In genomic region chr5:103160314-103161195, GRCm38 (mm10) we compare ENCODE assay signal across 12 mouse cellular contexts. TPM values are rescaled to one million over a fixed set of nuclear protein-coding genes. Genes with fewer than 3 reads are reported as not detected.
DNase-seq lines count a peak whose midpoint lies in the region; ATAC-seq and TF ChIP-seq lines count a peak whose summit lies in the region.
"Had no signal": no experiment of that assay in that cellular context is flagged by ENCODE, and none has a peak within 500 bp of the region (broad histone marks: within the 10 kb centered on the region; RNA-seq: fewer than 3 reads in every experiment).

No protein-coding gene starts in this region.

- no peak for TF ChIP-seq EP300 in lung, postnatal 0 days (IDR thresholded peaks at IDR 0.05)

- no peak for TF ChIP-seq CTCF in lung, postnatal 0 days (IDR thresholded peaks at IDR 0.05)
- TF ChIP-seq CTCF in gastrocnemius, adult 2 months (IDR thresholded peaks at IDR 0.05), result no peak

- no peak overlapping the region for H3K27ac ChIP-seq in lung, postnatal 0 days (ENCODE audit: low read length)
- H3K27ac ChIP-seq in forebrain, embryonic 14.5 days (ENCODE audit: low read depth, low read length), result peak overlapping the region; percentile 92
- peak overlapping the region; percentile 88 for H3K27ac ChIP-seq in midbrain, embryonic 11.5 days (ENCODE audit: low read depth, low read length)
- H3K27ac ChIP-seq in gastrocnemius, adult 2 months, result no peak overlapping the region
- H3K27ac ChIP-seq: embryonic facial prominence, embryonic 13.5 days had no signal

- H3K9ac ChIP-seq in lung, postnatal 0 days (replicated peaks; ENCODE audit: low read depth), result no peak overlapping the region
- H3K9ac ChIP-seq in forebrain, embryonic 14.5 days (ENCODE audit: low read length), result no peak overlapping the region
- 0 out of 2 replicates have a peak overlapping the region, but pooled peaks have one; percentile 2 for H3K9ac ChIP-seq in midbrain, embryonic 11.5 days (ENCODE audit: low read length)
- H3K9ac ChIP-seq: embryonic facial prominence, embryonic 13.5 days had no signal

- WGBS in lung, postnatal 0 days, result 55% methylated on average over 8 of the region's 8 CpGs
- 29% methylated on average over 8 of the region's 8 CpGs for WGBS in forebrain, embryonic 14.5 days
- WGBS in midbrain, embryonic 11.5 days, result 42% methylated on average over 8 of the region's 8 CpGs

- intact Hi-C loops in gastrocnemius, adult 2 months (cut with DNase I), result no loop called here

- ATAC-seq in lung, postnatal 0 days, result no peak
- peak; percentile 73 for ATAC-seq in forebrain, embryonic 14.5 days
- peak; percentile 96 for ATAC-seq in midbrain, embryonic 11.5 days (ENCODE audit: low FRiP score)
- ATAC-seq: activated CD4-positive, CD25-positive, alpha-beta regulatory T cell, adult 4 months had no signal

- no peaks in the 10 kb centered on the region for H3K4me1 ChIP-seq in lung, postnatal 0 days (ENCODE audit: insufficient read depth, low read depth, low read length)
- H3K4me1 ChIP-seq in forebrain, embryonic 14.5 days (ENCODE audit: control insufficient read depth, insufficient read depth, low read length), result peaks cover 31% of the 10 kb centered on the region
- H3K4me1 ChIP-seq in midbrain, embryonic 11.5 days (ENCODE audit: control insufficient read depth, insufficient read depth, low read length), result peaks cover 20% of the 10 kb centered on the region

- H3K4me2 ChIP-seq in lung, postnatal 0 days (replicated peaks; ENCODE audit: low read depth, low read length), result no peak overlapping the region
- peak overlapping the region; percentile 23 for H3K4me2 ChIP-seq in forebrain, embryonic 14.5 days (ENCODE audit: low read length)
- peak overlapping the region; percentile 30 for H3K4me2 ChIP-seq in midbrain, embryonic 11.5 days
- H3K4me2 ChIP-seq: embryonic facial prominence, embryonic 13.5 days had no signal

- H3K9me3 ChIP-seq in lung, postnatal 0 days (ENCODE audit: low read length), result no peaks in the 10 kb centered on the region
- H3K9me3 ChIP-seq in forebrain, embryonic 14.5 days (replicated peaks; ENCODE audit: control insufficient read depth, low read length), result no peaks in the 10 kb centered on the region
- H3K9me3 ChIP-seq in midbrain, embryonic 11.5 days (ENCODE audit: control insufficient read depth, low read length), result no peaks in the 10 kb centered on the region
- H3K9me3 ChIP-seq: embryonic facial prominence, embryonic 13.5 days had no signal

- H3K27me3 ChIP-seq in lung, postnatal 0 days (replicated peaks; ENCODE audit: insufficient read depth, low read length), result no peaks in the 10 kb centered on the region
- no peaks in the 10 kb centered on the region for H3K27me3 ChIP-seq in forebrain, embryonic 14.5 days (replicated peaks; ENCODE audit: control insufficient read depth, insufficient read depth, low read length)
- no peaks in the 10 kb centered on the region for H3K27me3 ChIP-seq in midbrain, embryonic 11.5 days (ENCODE audit: control insufficient read depth, insufficient read depth, low read length)
- H3K27me3 ChIP-seq: embryonic facial prominence, embryonic 13.5 days had no signal

- DNase-seq in lung, postnatal 0 days (ENCODE audit: low spot score), result peak; percentile 8
- no peak for DNase-seq in lung, adult 18-20 months
- DNase-seq in forebrain, embryonic 14.5 days (ENCODE audit: low spot score), result no peak
- DNase-seq in midbrain, embryonic 11.5 days (ENCODE audit: low spot score, missing footprints), result peak; percentile 93
- DNase-seq in retina, postnatal 1 day, result peak; percentile 74
- no peak for DNase-seq in gastrocnemius, adult 2 months
- no peak for DNase-seq in thymus, postnatal 14 days
- DNase-seq: lung, adult 2 months; right cerebral cortex, postnatal 25 days had no signal

- H3K4me3 ChIP-seq in lung, postnatal 0 days (ENCODE audit: low read depth, low read length), result no peak overlapping the region
- no peak overlapping the region for H3K4me3 ChIP-seq in forebrain, embryonic 14.5 days (ENCODE audit: low read depth, low read length)
- no peak overlapping the region for H3K4me3 ChIP-seq in midbrain, embryonic 11.5 days (ENCODE audit: low read depth, low read length)
- no peak overlapping the region for H3K4me3 ChIP-seq in gastrocnemius, adult 2 months
- H3K4me3 ChIP-seq: embryonic facial prominence, embryonic 13.5 days had no signal

- no peaks in the 10 kb centered on the region for H3K36me3 ChIP-seq in lung, postnatal 0 days (ENCODE audit: insufficient read depth, low read length)
- no peaks in the 10 kb centered on the region for H3K36me3 ChIP-seq in forebrain, embryonic 14.5 days (ENCODE audit: control insufficient read depth, insufficient read depth, low read length)
- H3K36me3 ChIP-seq in midbrain, embryonic 11.5 days (ENCODE audit: control insufficient read depth, insufficient read depth, low read length), result no peaks in the 10 kb centered on the region
- H3K36me3 ChIP-seq: embryonic facial prominence, embryonic 13.5 days had no signal

RNA-seq across cellular contexts. Expression of gene Mapk10, which starts 50.6 kb away (rescaled TPM):
- polyA plus RNA-seq in lung, postnatal 0 days (2015; fragmentation: Nextera tagmentation; extraction: Ambion mirVana), result 0.66 and 1.0 TPM in 2 replicates
- polyA plus RNA-seq in forebrain, embryonic 14.5 days (2014; fragmentation: Nextera tagmentation; extraction: Ambion mirVana), result 61.3 and 85.6 TPM in 2 replicates
- 47.6 and 55.8 TPM in 2 replicates for polyA plus RNA-seq in midbrain, embryonic 11.5 days (2014; fragmentation: Nextera tagmentation; extraction: Ambion mirVana)
- total RNA-seq in gastrocnemius, adult 2 months (2021), result 1 to 10 TPM; 1.1 to 1.2 TPM
- total RNA-seq: granulocyte monocyte progenitor cell, adult 5-6 weeks had no signal

Comparison
In these comparisons a context has a peak if more than half of its experiments do, and no peak if none do; other contexts are left out.
1. DNase-seq: peak in lung, postnatal 0 days (single experiment), midbrain, embryonic 11.5 days (single experiment) and retina, postnatal 1 day (single experiment); none in lung, adult 18-20 months (0 of 2), forebrain, embryonic 14.5 days (single experiment), gastrocnemius, adult 2 months (single experiment) and thymus, postnatal 14 days (single experiment).
2. H3K27ac ChIP-seq: peak in forebrain, embryonic 14.5 days (single experiment) and midbrain, embryonic 11.5 days (single experiment); none in lung, postnatal 0 days (single experiment) and gastrocnemius, adult 2 months (single experiment).
3. RNA of gene Mapk10, which starts 50.6 kb away (polyA plus RNA-seq): 61.3 to 85.6 TPM in forebrain, embryonic 14.5 days and 47.6 to 55.8 TPM in midbrain, embryonic 11.5 days; 0.66 to 1.0 TPM in lung, postnatal 0 days; every median in the first group is over 10 times any median in the second.